Mouse (Mus musculus) frontal cortex, postnatal 14 days (tissue): ENCODE data around the gene Shf.
"Not testable (repeated sequence)": the region's sequence is repeated elsewhere in the genome, so short reads cannot be mapped to it uniquely, and the experiment has no call there.

Experiments
- DNase-seq, 2 experiments: peaks; one replicate each; pipeline ENCODE4 v3.0.0; 2022; ENCODE audit warnings: low spot score in 2 of 2

Gene Shf

DNA sequence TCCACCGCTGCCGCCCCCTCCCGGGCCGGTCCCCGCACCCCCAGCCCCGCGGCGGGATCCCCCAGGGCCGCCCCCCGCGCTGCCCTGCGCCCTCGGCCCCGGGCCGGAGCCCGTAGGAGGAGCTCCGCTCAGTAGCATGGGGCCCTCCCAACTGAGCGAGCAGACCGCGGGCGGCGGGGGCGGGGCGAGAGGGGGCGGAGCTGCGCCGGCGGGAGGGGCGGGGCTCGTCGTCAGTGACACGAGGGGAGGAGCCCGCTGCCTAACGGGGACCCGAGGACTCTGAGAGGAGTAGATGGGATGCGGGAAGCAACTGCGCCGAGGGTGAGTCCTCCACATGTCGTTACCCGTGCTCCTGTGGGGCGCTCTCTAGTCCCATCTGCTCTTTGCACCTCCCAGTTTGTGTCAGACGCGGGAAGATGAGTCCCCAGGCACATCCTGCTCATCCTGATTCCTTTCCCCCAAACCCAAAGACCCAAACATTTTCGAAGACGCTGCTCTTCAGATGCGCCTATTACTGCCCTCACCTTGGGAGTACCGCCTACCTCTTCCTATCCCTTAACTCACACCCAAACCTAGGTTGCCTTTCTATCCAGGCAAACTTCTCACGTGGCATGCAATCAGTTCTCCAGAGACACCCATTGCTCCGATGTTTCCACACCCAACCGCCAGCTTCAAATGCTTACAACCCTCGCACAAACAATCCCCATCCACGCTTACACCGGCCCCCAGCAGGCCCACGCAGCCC is at the start of gene Shf:
Shf (minus strand) TSS at position 168 of the 745 bp plus-strand sequence.
- DNase-seq, result peak; percentile 75 to 78

GRCm38 (mm10) chr2:122408928-122409327 is 40.0 kb upstream of the Shf start:
- DNase-seq, result no peak

DNA sequence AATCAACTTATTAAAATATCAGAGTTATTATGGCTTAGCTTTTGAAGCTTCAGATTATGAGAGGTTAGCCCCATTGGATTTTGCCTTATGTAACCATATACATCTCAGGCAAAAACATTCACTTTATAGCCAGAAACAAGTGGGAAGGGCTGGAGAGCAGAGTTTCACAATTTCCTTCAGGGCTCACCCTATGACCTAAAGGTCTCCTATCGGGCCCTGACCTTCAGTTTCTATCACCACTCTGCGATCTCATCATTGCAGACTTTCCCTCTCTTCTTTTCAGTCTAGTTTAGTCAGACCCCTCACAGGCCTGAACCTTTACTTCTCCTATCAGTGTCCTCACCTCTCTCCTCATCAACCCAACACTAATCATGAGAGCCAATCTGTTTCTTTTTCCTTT is 38.6 kb upstream of the Shf start:
- DNase-seq, result no peak

GRCm38 (mm10) chr2:122396150-122396549 is 27.2 kb upstream of the Shf start:
- no peak for DNase-seq

- DNase-seq, result not testable (repeated sequence)
Observed at GRCm38 (mm10) chr2:122387135-122387534, 18.2 kb upstream of the Shf start.

- DNase-seq, result no peak
Observed at GRCm38 (mm10) chr2:122385095-122385494, 16.1 kb upstream of the Shf start.

GRCm38 (mm10) chr2:122382121-122382520 is 13.2 kb upstream of the Shf start:
- DNase-seq, result no peak

GRCm38 (mm10) chr2:122381329-122382103 is 12.6 kb upstream of the Shf start:
- DNase-seq, result no peak

- DNase-seq, result peak in 1 of 2 experiments; percentile 53
Observed at GRCm38 (mm10) chr2:122380768-122381311, 11.9 kb upstream of the Shf start.

DNA sequence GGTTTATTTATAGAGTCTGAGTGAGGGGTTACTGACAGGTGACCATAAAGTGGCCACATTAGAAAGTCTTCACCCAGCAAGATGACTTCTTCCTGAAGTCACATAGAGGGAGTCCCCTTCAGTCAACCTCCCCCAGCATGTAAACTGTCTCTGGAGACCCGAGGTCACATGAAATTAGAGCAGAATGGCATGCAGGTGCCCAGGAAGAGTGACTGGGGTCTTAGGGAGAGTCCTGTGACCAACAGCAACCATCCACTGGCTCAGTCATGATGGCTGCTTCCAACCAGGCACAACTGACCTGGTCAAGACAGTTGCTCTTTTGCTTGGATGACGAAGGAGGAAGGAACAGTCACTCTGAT is 10.3 kb upstream of the Shf start:
- DNase-seq, result no peak

- DNase-seq, result peak in 1 of 2 experiments; percentile 48
Observed at GRCm38 (mm10) chr2:122378421-122379291, 9.7 kb upstream of the Shf start.

GRCm38 (mm10) chr2:122377751-122378246 is 8.8 kb upstream of the Shf start:
- peak; percentile 77 to 78 for DNase-seq

DNA sequence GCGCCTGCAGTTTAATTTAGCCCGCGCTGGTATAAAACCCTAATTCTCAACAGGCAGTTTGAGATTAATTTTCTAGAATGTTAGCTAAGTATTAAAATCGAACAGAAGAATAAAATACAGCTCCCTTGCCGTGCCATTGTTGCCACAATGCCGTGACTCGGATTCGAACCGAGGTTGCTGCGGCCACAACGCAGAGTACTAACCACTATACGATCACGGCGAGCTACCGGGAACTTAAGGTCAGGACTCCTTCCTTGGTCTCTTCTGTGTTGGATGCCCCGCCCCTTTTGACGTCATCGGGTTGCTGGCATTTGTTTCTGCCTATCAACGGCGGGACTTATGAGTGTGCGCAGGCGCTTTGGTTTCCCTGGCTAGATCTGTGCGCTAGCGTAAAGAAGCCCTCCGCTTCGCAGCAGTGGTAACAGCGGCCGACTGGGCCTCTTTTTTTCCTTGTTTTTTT is 8.3 kb upstream of the Shf start:
- peak; percentile 97 to 100 for DNase-seq

- no peak for DNase-seq
Observed at GRCm38 (mm10) chr2:122376041-122376561, 7.1 kb upstream of the Shf start.

GRCm38 (mm10) chr2:122375391-122375991 is 6.5 kb upstream of the Shf start:
- peak; percentile 94 to 95 for DNase-seq

- no peak for DNase-seq
Observed at GRCm38 (mm10) chr2:122374666-122375331, 5.8 kb upstream of the Shf start.

- no peak for DNase-seq
Observed at GRCm38 (mm10) chr2:122374012-122374411, 5.0 kb upstream of the Shf start.

GRCm38 (mm10) chr2:122372541-122372940 is 3.6 kb upstream of the Shf start:
- DNase-seq, result no peak

GRCm38 (mm10) chr2:122372067-122372466 is 3.1 kb upstream of the Shf start:
- no peak for DNase-seq

- no peak for DNase-seq
Observed at GRCm38 (mm10) chr2:122370101-122370750, 1.3 kb upstream of the Shf start.
